17 mouse cellular contexts compared by ENCODE assay signal in genomic region chr16:93272636-93273035, GRCm38 (mm10).
DNase-seq lines count a peak whose midpoint lies in the region; ATAC-seq and TF ChIP-seq lines count a peak whose summit lies in the region.
"Had no signal": no experiment of that assay in that cellular context is flagged by ENCODE, and none has a peak within 500 bp of the region (broad histone marks: within the 10 kb centered on the region; RNA-seq: fewer than 3 reads in every experiment).

No protein-coding gene starts in this region.

- WGBS in kidney, postnatal 0 days: 30% methylated on average over 8 of the region's 8 CpGs
- WGBS in kidney, adult 2 months: 45% methylated on average over 8 of the region's 8 CpGs
- WGBS in embryonic facial prominence, embryonic 11.5 days: 24% methylated on average over 8 of the region's 8 CpGs
- WGBS in limb, embryonic 13.5 days: 11% methylated on average over 8 of the region's 8 CpGs

- no peak overlapping the region for H3K4me2 ChIP-seq in kidney, postnatal 0 days (ENCODE audit: low read length)
- H3K4me2 ChIP-seq in embryonic facial prominence, embryonic 11.5 days (ENCODE audit: low read depth, low read length): no peak overlapping the region
- H3K4me2 ChIP-seq in limb, embryonic 13.5 days (replicated peaks): peak overlapping the region; percentile 34
- H3K4me2 ChIP-seq: forebrain, embryonic 12.5 days; hindbrain, embryonic 12.5 days; midbrain, embryonic 13.5 days had no signal

- no peak overlapping the region for H3K4me3 ChIP-seq in kidney, postnatal 0 days (replicated peaks; ENCODE audit: low read depth, low read length)
- H3K4me3 ChIP-seq in kidney, adult 2 months (ENCODE audit: insufficient read depth, low read depth, low read length): no peak overlapping the region
- no peak overlapping the region for H3K4me3 ChIP-seq in embryonic facial prominence, embryonic 11.5 days (ENCODE audit: low read depth, low read length)
- H3K4me3 ChIP-seq in limb, embryonic 13.5 days: no peak overlapping the region
- H3K4me3 ChIP-seq: forebrain, embryonic 12.5 days; hindbrain, embryonic 12.5 days; midbrain, embryonic 13.5 days had no signal

- H3K9me3 ChIP-seq in kidney, postnatal 0 days (replicated peaks; ENCODE audit: low read length): no peaks in the 10 kb centered on the region
- H3K9me3 ChIP-seq in embryonic facial prominence, embryonic 11.5 days (replicated peaks; ENCODE audit: control insufficient read depth, low read length): no peaks in the 10 kb centered on the region
- no peaks in the 10 kb centered on the region for H3K9me3 ChIP-seq in limb, embryonic 13.5 days
- H3K9me3 ChIP-seq: forebrain, embryonic 12.5 days; hindbrain, embryonic 12.5 days; midbrain, embryonic 13.5 days had no signal

- no peaks in the 10 kb centered on the region for H3K36me3 ChIP-seq in kidney, postnatal 0 days (ENCODE audit: insufficient read depth, low read length)
- H3K36me3 ChIP-seq in kidney, adult 2 months (ENCODE audit: control insufficient read depth, insufficient read depth, low read length): no peaks in the 10 kb centered on the region
- no peaks in the 10 kb centered on the region for H3K36me3 ChIP-seq in embryonic facial prominence, embryonic 11.5 days (replicated peaks; ENCODE audit: control insufficient read depth, insufficient read depth, low read depth, low read length)
- H3K36me3 ChIP-seq in limb, embryonic 13.5 days: no peaks in the 10 kb centered on the region
- H3K36me3 ChIP-seq: forebrain, embryonic 12.5 days; hindbrain, embryonic 12.5 days; midbrain, embryonic 13.5 days had no signal

- no peak overlapping the region for H3K9ac ChIP-seq in kidney, postnatal 0 days (ENCODE audit: low read depth, low read length)
- no peak overlapping the region for H3K9ac ChIP-seq in embryonic facial prominence, embryonic 11.5 days (replicated peaks; ENCODE audit: low read length)
- H3K9ac ChIP-seq in limb, embryonic 13.5 days: no peak overlapping the region
- H3K9ac ChIP-seq: forebrain, embryonic 12.5 days; hindbrain, embryonic 12.5 days; midbrain, embryonic 13.5 days had no signal

- H3K27me3 ChIP-seq in kidney, postnatal 0 days (ENCODE audit: insufficient read depth, low read length): no peaks in the 10 kb centered on the region
- H3K27me3 ChIP-seq in kidney, adult 2 months (replicated peaks; ENCODE audit: control insufficient read depth, insufficient read depth, low read length): no peaks in the 10 kb centered on the region
- H3K27me3 ChIP-seq in embryonic facial prominence, embryonic 11.5 days (ENCODE audit: control insufficient read depth, insufficient read depth, low read length): no peaks in the 10 kb centered on the region
- peaks cover 53% of the 10 kb centered on the region for H3K27me3 ChIP-seq in limb, embryonic 13.5 days
- H3K27me3 ChIP-seq: CH12.LX; forebrain, embryonic 12.5 days; hindbrain, embryonic 12.5 days; midbrain, embryonic 13.5 days had no signal

- no peak overlapping the region for H3K27ac ChIP-seq in kidney, postnatal 0 days
- H3K27ac ChIP-seq in kidney, adult 2 months (ENCODE audit: insufficient read depth, low read depth, low read length): no peak overlapping the region
- H3K27ac ChIP-seq in embryonic facial prominence, embryonic 11.5 days (replicated peaks; ENCODE audit: low read depth, low read length): no peak overlapping the region
- no peak overlapping the region for H3K27ac ChIP-seq in limb, embryonic 13.5 days
- H3K27ac ChIP-seq: forebrain, embryonic 12.5 days; hindbrain, embryonic 12.5 days; midbrain, embryonic 13.5 days had no signal

- TF ChIP-seq CTCF in kidney, postnatal 0 days (IDR thresholded peaks at IDR 0.05; ENCODE audit: low read depth): no peak
- no peak for TF ChIP-seq CTCF in kidney, adult 2 months (conservative IDR thresholded peaks at IDR 0.05; ENCODE audit: insufficient read depth, insufficient read length, low read depth, low read length)

- TF ChIP-seq POLR2A in kidney, adult 2 months (IDR thresholded peaks at IDR 0.05; ENCODE audit: low read depth, low read length): no peak

- ATAC-seq in kidney, postnatal 0 days (replicated peaks; ENCODE audit: low FRiP score, low read depth): no peak
- ATAC-seq in embryonic facial prominence, embryonic 11.5 days (replicated peaks; ENCODE audit: insufficient number of reproducible peaks, low FRiP score, low TSS enrichment, low read depth): no peak
- ATAC-seq in limb, embryonic 13.5 days (ENCODE audit: low FRiP score, low read depth): no peak
- ATAC-seq: midbrain, embryonic 13.5 days had no signal

- 0 out of 2 replicates have a peak, but pooled peaks cover 4% of the 10 kb centered on the region for H3K4me1 ChIP-seq in kidney, postnatal 0 days (replicated peaks; ENCODE audit: insufficient read depth, low read length)
- H3K4me1 ChIP-seq in kidney, adult 2 months (ENCODE audit: control insufficient read depth, insufficient read depth, low read length): no peaks in the 10 kb centered on the region
- H3K4me1 ChIP-seq in embryonic facial prominence, embryonic 11.5 days (ENCODE audit: control insufficient read depth, insufficient read depth, low read length): no peaks in the 10 kb centered on the region; the same call in 1 of the 2 replicates
- peaks cover 19% of the 10 kb centered on the region for H3K4me1 ChIP-seq in limb, embryonic 13.5 days
- H3K4me1 ChIP-seq: forebrain, embryonic 12.5 days; hindbrain, embryonic 12.5 days had no signal

- peak; percentile 35 for DNase-seq in embryo, embryonic 10.5 days (ENCODE audit: low spot score)
- DNase-seq in embryo, embryonic 10 days (ENCODE audit: low spot score): no peak
- DNase-seq in kidney, postnatal 0 days (ENCODE audit: low spot score): peak; percentile 41
- no peak for DNase-seq in kidney, adult 2 months
- DNase-seq in embryonic facial prominence, embryonic 11.5 days (ENCODE audit: low spot score): peak; percentile 72
- DNase-seq in right cerebral cortex, postnatal 4 days: no peak
- no peak for DNase-seq in cerebellum, postnatal 10 days
- DNase-seq: adrenal gland, postnatal 14 days; cerebellum, adult 9-10 months; gastrocnemius, postnatal 36 days; kidney, postnatal 10 days; lung, postnatal 4 days had no signal

Comparison
In these comparisons a context has a peak if more than half of its experiments do, and no peak if none do; other contexts are left out.
1. DNase-seq: peak in embryo, embryonic 10.5 days (single experiment), kidney, postnatal 0 days (single experiment) and embryonic facial prominence, embryonic 11.5 days (single experiment); none in embryo, embryonic 10 days (single experiment), kidney, adult 2 months (single experiment), right cerebral cortex, postnatal 4 days (single experiment) and cerebellum, postnatal 10 days (0 of 2).